Mouse (Mus musculus) heart, embryonic 15.5 days (tissue): Measurements from ENCODE around the gene Fam198b. TPM values are rescaled to one million over a fixed set of nuclear protein-coding genes. Genes with fewer than 3 reads are reported as not detected.

Source experiments
- ATAC-seq: fragments of 200-750 bp; cut with Nextera tagmentation; replicated peaks from 2 replicates; pipeline ENCODE4 v1.8.0; 2017; ENCODE audit warnings: low read depth, moderate TSS enrichment; ENCODE audit not compliant: insufficient number of reproducible peaks, insufficient read depth, low FRiP score
- H3K27ac ChIP-seq: fragments of 300-500 bp; sonication (generic); 2 replicates; pipeline ENCODE4 v1.5.1; 2015; ENCODE audit warnings: mild to moderate bottlenecking, inconsistent platforms
- H3K27me3 ChIP-seq: fragments of 300-500 bp; sonication (generic); 2 replicates; pipeline ENCODE4 v1.6.1; 2015; ENCODE audit warnings: inconsistent platforms
- H3K36me3 ChIP-seq: fragments of 300-500 bp; sonication (generic); 2 replicates; pipeline ENCODE4 v1.6.1; 2015; ENCODE audit warnings: mild to moderate bottlenecking, inconsistent platforms
- H3K4me1 ChIP-seq: fragments of 300-500 bp; sonication (generic); replicated peaks from 2 replicates; pipeline ENCODE4 v1.6.1; 2015; ENCODE audit warnings: inconsistent platforms
- H3K4me2 ChIP-seq: fragments of 300-500 bp; sonication (generic); 2 replicates; pipeline ENCODE4 v1.6.1; 2015; ENCODE audit warnings: inconsistent platforms, mild to moderate bottlenecking, moderate library complexity
- H3K4me3 ChIP-seq: fragments of 300-500 bp; sonication (generic); 2 replicates; pipeline ENCODE4 v1.5.1; 2015; ENCODE audit warnings: mild to moderate bottlenecking, inconsistent platforms
- H3K9ac ChIP-seq: fragments of 300-500 bp; sonication (generic); 2 replicates; pipeline ENCODE4 v1.6.1; 2015; ENCODE audit warnings: mild to moderate bottlenecking, inconsistent platforms
- H3K9me3 ChIP-seq: fragments of 300-500 bp; sonication (generic); replicated peaks from 2 replicates; pipeline ENCODE4 v1.6.1; 2016; ENCODE audit warnings: inconsistent platforms
- WGBS: fragments of 180-500 bp; shearing (Covaris S2); methylation state at CpG from one replicate; pipeline ENCODE4 v1.1.7; 2015; ENCODE audit warnings: mixed read lengths; 5-methylcytosine and 5-hydroxymethylcytosine counted together
- polyA plus RNA-seq: library from polyadenylated mRNA; unstranded; fragments of >200 nt; fragmentation: Nextera tagmentation; extraction: Ambion mirVana; gene quantifications from 2 replicates; pipeline ENCODE4 v1.2.1, GENCODE M21; 2015

The Fam198b gene
- polyA plus RNA-seq, 1 experiment from 2014 or later: 64.5 TPM

- Histone ChIP-seq H3K9me3 (no peaks in the 10 kb centered on the region), H3K4me2 (no peak overlapping the region), H3K9ac (no peak overlapping the region), H3K36me3 (no peaks in the 10 kb centered on the region), H3K4me1 (peaks cover 2% of the 10 kb centered on the region), H3K27ac (no peak overlapping the region), H3K4me3 (no peak overlapping the region), H3K27me3 (no peaks in the 10 kb centered on the region)
- 81% methylated on average over 5 of the region's 5 CpGs for WGBS
- no peak for ATAC-seq
Observed at GRCm38 (mm10) chr3:79857780-79858179, 26.6 kb upstream of the Fam198b start.

GRCm38 (mm10) chr3:79858221-79858620 is 26.1 kb upstream of the Fam198b start:
- no peak overlapping the region for H3K9ac ChIP-seq
- no peaks in the 10 kb centered on the region for H3K9me3 ChIP-seq
- 76% methylated on average over 3 of the region's 3 CpGs for WGBS
- no peak overlapping the region for H3K4me3 ChIP-seq
- no peaks in the 10 kb centered on the region for H3K4me1 ChIP-seq
- no peaks in the 10 kb centered on the region for H3K27me3 ChIP-seq
- no peaks in the 10 kb centered on the region for H3K36me3 ChIP-seq
- no peak for ATAC-seq
- no peak overlapping the region for H3K27ac ChIP-seq
- H3K4me2 ChIP-seq: no peak overlapping the region

- Histone ChIP-seq H3K9me3 (no peaks in the 10 kb centered on the region), H3K4me1 (no peaks in the 10 kb centered on the region), H3K9ac (no peak overlapping the region), H3K27me3 (no peaks in the 10 kb centered on the region), H3K27ac (no peak overlapping the region), H3K4me3 (no peak overlapping the region), H3K36me3 (no peaks in the 10 kb centered on the region), H3K4me2 (no peak overlapping the region)
- ATAC-seq: no peak
- 76% methylated on average over 7 of the region's 7 CpGs for WGBS
Observed at GRCm38 (mm10) chr3:79864824-79865223, 19.5 kb upstream of the Fam198b start.

- Histone ChIP-seq H3K9me3 (no peaks in the 10 kb centered on the region), H3K27ac (no peak overlapping the region), H3K9ac (no peak overlapping the region), H3K27me3 (no peaks in the 10 kb centered on the region), H3K36me3 (no peaks in the 10 kb centered on the region), H3K4me1 (no peaks in the 10 kb centered on the region), H3K4me3 (no peak overlapping the region), H3K4me2 (no peak overlapping the region)
- 80% methylated on average over 3 of the region's 3 CpGs for WGBS
- no peak for ATAC-seq
Observed at GRCm38 (mm10) chr3:79866089-79866488, 18.2 kb upstream of the Fam198b start.

- H3K4me3 ChIP-seq: no peak overlapping the region
- ATAC-seq: no peak
- H3K4me1 ChIP-seq: no peaks in the 10 kb centered on the region
- H3K27me3 ChIP-seq: no peaks in the 10 kb centered on the region
- H3K4me2 ChIP-seq: no peak overlapping the region
- WGBS: 80% methylated on average over 9 of the region's 9 CpGs
- no peaks in the 10 kb centered on the region for H3K36me3 ChIP-seq
- no peak overlapping the region for H3K27ac ChIP-seq
- H3K9me3 ChIP-seq: no peaks in the 10 kb centered on the region
- H3K9ac ChIP-seq: no peak overlapping the region
Observed at GRCm38 (mm10) chr3:79866526-79866925, 17.8 kb upstream of the Fam198b start.

GRCm38 (mm10) chr3:79867121-79867709 is 17.1 kb upstream of the Fam198b start:
- no peak overlapping the region for H3K4me3 ChIP-seq
- H3K27ac ChIP-seq: no peak overlapping the region
- no peak overlapping the region for H3K4me2 ChIP-seq
- no peak overlapping the region for H3K9ac ChIP-seq
- H3K9me3 ChIP-seq: no peaks in the 10 kb centered on the region
- H3K36me3 ChIP-seq: no peaks in the 10 kb centered on the region
- ATAC-seq: no peak
- no peaks in the 10 kb centered on the region for H3K27me3 ChIP-seq
- no peaks in the 10 kb centered on the region for H3K4me1 ChIP-seq
- 59% methylated on average over 1 of the region's 1 CpGs for WGBS

GRCm38 (mm10) chr3:79875471-79875870 is 8.9 kb upstream of the Fam198b start:
- 90% methylated on average over 5 of the region's 5 CpGs for WGBS
- no peak overlapping the region for H3K27ac ChIP-seq
- peaks cover 6% of the 10 kb centered on the region for H3K4me1 ChIP-seq
- no peak overlapping the region for H3K4me3 ChIP-seq
- no peaks in the 10 kb centered on the region for H3K27me3 ChIP-seq
- no peak overlapping the region for H3K4me2 ChIP-seq
- ATAC-seq: no peak
- H3K9ac ChIP-seq: no peak overlapping the region
- H3K36me3 ChIP-seq: no peaks in the 10 kb centered on the region
- H3K9me3 ChIP-seq: no peaks in the 10 kb centered on the region

- Histone ChIP-seq H3K36me3 (no peaks in the 10 kb centered on the region), H3K27me3 (no peaks in the 10 kb centered on the region), H3K9me3 (no peaks in the 10 kb centered on the region), H3K27ac (no peak overlapping the region), H3K4me2 (no peak overlapping the region), H3K9ac (no peak overlapping the region), H3K4me3 (no peak overlapping the region), H3K4me1 (peaks cover 9% of the 10 kb centered on the region)
- no peak for ATAC-seq
- 83% methylated on average over 3 of the region's 3 CpGs for WGBS
Observed at GRCm38 (mm10) chr3:79878350-79878749, 6.0 kb upstream of the Fam198b start.

GRCm38 (mm10) chr3:79879246-79879645 is 5.1 kb upstream of the Fam198b start:
- Histone ChIP-seq H3K36me3 (no peaks in the 10 kb centered on the region), H3K4me2 (peak overlapping the region; percentile 46), H3K27me3 (no peaks in the 10 kb centered on the region), H3K4me1 (peaks cover 13% of the 10 kb centered on the region), H3K9me3 (no peaks in the 10 kb centered on the region), H3K27ac (0 out of 2 replicates have a peak overlapping the region, but pooled peaks have one; percentile 13), H3K4me3 (0 out of 2 replicates have a peak overlapping the region, but pooled peaks have one; percentile 9), H3K9ac (peak overlapping the region; percentile 27)
- 45% methylated on average over 9 of the region's 9 CpGs for WGBS
- ATAC-seq: no peak

GRCm38 (mm10) chr3:79881645-79882044 is 2.7 kb upstream of the Fam198b start:
- Histone ChIP-seq H3K4me2 (no peak overlapping the region), H3K4me1 (peaks cover 23% of the 10 kb centered on the region), H3K4me3 (no peak overlapping the region), H3K36me3 (no peaks in the 10 kb centered on the region), H3K27ac (no peak overlapping the region), H3K27me3 (no peaks in the 10 kb centered on the region), H3K9ac (no peak overlapping the region), H3K9me3 (no peaks in the 10 kb centered on the region)
- 48% methylated on average over 2 of the region's 2 CpGs for WGBS
- no peak for ATAC-seq

GRCm38 (mm10) chr3:79883092-79883491 is 1.2 kb upstream of the Fam198b start:
- no peak overlapping the region for H3K4me2 ChIP-seq
- H3K9me3 ChIP-seq: no peaks in the 10 kb centered on the region
- no peak for ATAC-seq
- H3K27me3 ChIP-seq: no peaks in the 10 kb centered on the region
- no peak overlapping the region for H3K4me3 ChIP-seq
- no peak overlapping the region for H3K9ac ChIP-seq
- no peaks in the 10 kb centered on the region for H3K36me3 ChIP-seq
- WGBS: 27% methylated on average over 7 of the region's 7 CpGs
- peak overlapping the region; percentile 92 for H3K27ac ChIP-seq
- H3K4me1 ChIP-seq: peaks cover 27% of the 10 kb centered on the region

GRCm38 (mm10) chr3:79884761-79885189 is 442 bp downstream of the Fam198b start:
- H3K27ac ChIP-seq: peak overlapping the region; percentile 92
- 8% methylated on average over 9 of the region's 9 CpGs for WGBS
- peak overlapping the region; percentile 75 for H3K4me2 ChIP-seq
- no peaks in the 10 kb centered on the region for H3K27me3 ChIP-seq
- H3K4me3 ChIP-seq: peak overlapping the region; percentile 59
- no peaks in the 10 kb centered on the region for H3K9me3 ChIP-seq
- ATAC-seq: no peak
- no peaks in the 10 kb centered on the region for H3K36me3 ChIP-seq
- H3K4me1 ChIP-seq: peaks cover 27% of the 10 kb centered on the region
- peak overlapping the region; percentile 62 for H3K9ac ChIP-seq
